Mouse (Mus musculus) small intestine, adult 2 months (tissue): Measurements from ENCODE around the gene Nipsnap1.

ENCODE experiments used
- CTCF ChIP-seq: fragments of 200-500 bp; IDR thresholded peaks from 2 replicates; pipeline ENCODE4 v1.5.1; 2012; ENCODE audit warnings: low read depth, mild to moderate bottlenecking, control low read depth, inconsistent platforms, low read length, moderate library complexity, mixed read lengths; ENCODE audit not compliant: insufficient replicate concordance, insufficient read length; ENCODE audit errors: extremely low read depth
- POLR2A ChIP-seq: fragments of 200-500 bp; IDR thresholded peaks from 2 replicates; pipeline ENCODE4 v1.6.1; 2012; ENCODE audit warnings: low read depth, mild to moderate bottlenecking, control low read depth, inconsistent platforms, low read length, moderate library complexity

DNA sequence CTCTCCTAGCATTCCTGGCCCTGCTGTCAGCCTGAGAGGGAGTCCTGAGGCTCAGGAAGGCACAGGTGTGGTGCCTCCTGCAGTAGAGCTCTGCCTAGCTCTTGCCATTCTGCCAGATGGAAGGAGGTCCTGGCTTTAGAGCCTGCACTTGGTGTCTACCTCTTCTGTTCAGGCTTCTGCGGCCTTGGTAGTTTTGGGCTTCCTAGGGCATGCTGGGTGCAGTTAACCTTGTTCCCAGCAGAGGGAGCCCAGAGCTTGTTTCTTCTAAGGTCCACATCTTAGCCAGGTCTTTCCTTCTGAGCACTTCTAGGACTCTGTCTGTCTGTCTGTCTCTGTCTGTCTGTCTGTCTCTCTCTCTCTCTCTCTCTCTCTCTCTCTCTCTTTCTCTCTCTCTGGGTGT lies 42.3 kb downstream of the Nipsnap1 start:
- TF ChIP-seq CTCF = peak; percentile 60; the same call in 1 of the 2 replicates
- no peak for TF ChIP-seq POLR2A
